Mouse (Mus musculus): ENCODE measurements around the gene Bean1. TPM values are rescaled to one million over a fixed set of nuclear protein-coding genes. Genes with fewer than 3 reads are reported as not detected.

Bean1 gene
- 1.0 and 1.4 TPM in 2 replicates for polyA plus RNA-seq (2015; fragmentation: Nextera tagmentation; extraction: Ambion mirVana)

GRCm38 (mm10) chr8:104170118-104171049 lies at the start of gene Bean1:
TSS of gene Bean1 (plus strand) at chr8:104170442.
- Histone ChIP-seq H3K4me1 (peaks cover 9% of the 10 kb centered on the region; the same call in 1 of the 2 replicates), H3K4me3 (peak within 1 kb of the TSS; percentile 62), H3K27ac (no peak within 1 kb of the TSS), H3K36me3 (no peaks in the 10 kb centered on the region), H3K9ac (peak within 1 kb of the TSS; percentile 80), H3K4me2 (peak within 1 kb of the TSS; percentile 96), H3K27me3 (peaks cover 53% of the 10 kb centered on the region), H3K9me3 (no peaks in the 10 kb centered on the region)
- WGBS: 2% methylated on average over 83 of the region's 87 CpGs
- ATAC-seq (ENCODE audit: insufficient number of reproducible peaks, insufficient read depth, low FRiP score, low TSS enrichment, low read depth): peak; percentile 69

GRCm38 (mm10) chr8:104121640-104122416 lies 48.4 kb upstream of the Bean1 start:
- H3K4me1 ChIP-seq: no peaks in the 10 kb centered on the region
- WGBS: 85% methylated on average over 12 of the region's 12 CpGs
- H3K4me3 ChIP-seq: no peak overlapping the region
- H3K4me2 ChIP-seq: no peak overlapping the region
- H3K9me3 ChIP-seq: no peaks in the 10 kb centered on the region
- H3K9ac ChIP-seq: no peak overlapping the region
- ATAC-seq (ENCODE audit: insufficient number of reproducible peaks, insufficient read depth, low FRiP score, low TSS enrichment, low read depth): no peak
- H3K27ac ChIP-seq: no peak overlapping the region
- H3K27me3 ChIP-seq: no peaks in the 10 kb centered on the region
- H3K36me3 ChIP-seq: no peaks in the 10 kb centered on the region

GRCm38 (mm10) chr8:104123080-104123657 lies 47.1 kb upstream of the Bean1 start:
- H3K9me3 ChIP-seq: no peaks in the 10 kb centered on the region
- no peaks in the 10 kb centered on the region for H3K36me3 ChIP-seq
- ATAC-seq (ENCODE audit: insufficient number of reproducible peaks, insufficient read depth, low FRiP score, low TSS enrichment, low read depth): no peak
- 94% methylated on average over 2 of the region's 2 CpGs for WGBS
- no peaks in the 10 kb centered on the region for H3K27me3 ChIP-seq
- no peak overlapping the region for H3K4me2 ChIP-seq
- no peak overlapping the region for H3K9ac ChIP-seq
- H3K4me3 ChIP-seq: no peak overlapping the region
- no peaks in the 10 kb centered on the region for H3K4me1 ChIP-seq
- H3K27ac ChIP-seq: no peak overlapping the region

- Histone ChIP-seq H3K4me2 (no peak overlapping the region), H3K27me3 (no peaks in the 10 kb centered on the region), H3K4me3 (no peak overlapping the region), H3K4me1 (no peaks in the 10 kb centered on the region), H3K9me3 (no peaks in the 10 kb centered on the region), H3K9ac (no peak overlapping the region), H3K36me3 (no peaks in the 10 kb centered on the region), H3K27ac (no peak overlapping the region)
- ATAC-seq (ENCODE audit: insufficient number of reproducible peaks, insufficient read depth, low FRiP score, low TSS enrichment, low read depth): no peak
- WGBS: 79% methylated on average over 5 of the region's 5 CpGs
Observed at GRCm38 (mm10) chr8:104124534-104124933, 45.7 kb upstream of the Bean1 start.

GRCm38 (mm10) chr8:104127160-104127883 lies 42.9 kb upstream of the Bean1 start:
- ATAC-seq (ENCODE audit: insufficient number of reproducible peaks, insufficient read depth, low FRiP score, low TSS enrichment, low read depth): no peak
- H3K4me1 ChIP-seq: no peaks in the 10 kb centered on the region

GRCm38 (mm10) chr8:104130916-104131315 lies 39.3 kb upstream of the Bean1 start:
- Histone ChIP-seq H3K27me3 (no peaks in the 10 kb centered on the region), H3K9me3 (no peaks in the 10 kb centered on the region), H3K4me3 (no peak overlapping the region), H3K4me2 (no peak overlapping the region), H3K27ac (no peak overlapping the region), H3K4me1 (no peaks in the 10 kb centered on the region), H3K36me3 (no peaks in the 10 kb centered on the region), H3K9ac (no peak overlapping the region)
- no peak for ATAC-seq (ENCODE audit: insufficient number of reproducible peaks, insufficient read depth, low FRiP score, low TSS enrichment, low read depth)
- WGBS: 90% methylated on average over 9 of the region's 9 CpGs

More at GRCm38 (mm10) chr8:104127160-104127883, 42.9 kb upstream of the Bean1 start:
- Histone ChIP-seq H3K27me3 (no peaks in the 10 kb centered on the region), H3K4me3 (no peak overlapping the region), H3K27ac (no peak overlapping the region), H3K36me3 (no peaks in the 10 kb centered on the region), H3K9ac (no peak overlapping the region), H3K9me3 (no peaks in the 10 kb centered on the region), H3K4me2 (no peak overlapping the region)
- WGBS: 71% methylated on average over 4 of the region's 4 CpGs

- no peaks in the 10 kb centered on the region for H3K9me3 ChIP-seq
- no peak overlapping the region for H3K4me3 ChIP-seq
- H3K4me1 ChIP-seq: no peaks in the 10 kb centered on the region
- H3K9ac ChIP-seq: no peak overlapping the region
- H3K27me3 ChIP-seq: no peaks in the 10 kb centered on the region
- no peak overlapping the region for H3K4me2 ChIP-seq
- WGBS: 68% methylated on average over 7 of the region's 7 CpGs
- no peak for ATAC-seq (ENCODE audit: insufficient number of reproducible peaks, insufficient read depth, low FRiP score, low TSS enrichment, low read depth)
- no peaks in the 10 kb centered on the region for H3K36me3 ChIP-seq
- H3K27ac ChIP-seq: no peak overlapping the region
Observed at GRCm38 (mm10) chr8:104131414-104131975, 38.7 kb upstream of the Bean1 start.

- Histone ChIP-seq H3K27ac (no peak overlapping the region), H3K36me3 (no peaks in the 10 kb centered on the region), H3K4me2 (no peak overlapping the region), H3K4me1 (no peaks in the 10 kb centered on the region), H3K9me3 (no peaks in the 10 kb centered on the region), H3K27me3 (no peaks in the 10 kb centered on the region), H3K4me3 (no peak overlapping the region), H3K9ac (no peak overlapping the region)
- ATAC-seq (ENCODE audit: insufficient number of reproducible peaks, insufficient read depth, low FRiP score, low TSS enrichment, low read depth): no peak
- 94% methylated on average over 8 of the region's 8 CpGs for WGBS
Observed at GRCm38 (mm10) chr8:104134521-104134920, 35.7 kb upstream of the Bean1 start.

- H3K4me2 ChIP-seq: no peak overlapping the region
- H3K36me3 ChIP-seq: no peaks in the 10 kb centered on the region
Observed at GRCm38 (mm10) chr8:104136277-104136676, 34.0 kb upstream of the Bean1 start.

GRCm38 (mm10) chr8:104137636-104138035 lies 32.6 kb upstream of the Bean1 start:
- no peaks in the 10 kb centered on the region for H3K27me3 ChIP-seq
- no peak overlapping the region for H3K9ac ChIP-seq
- no peaks in the 10 kb centered on the region for H3K4me1 ChIP-seq
- H3K36me3 ChIP-seq: no peaks in the 10 kb centered on the region
- H3K4me3 ChIP-seq: no peak overlapping the region
- WGBS: 78% methylated on average over 5 of the region's 5 CpGs
- H3K9me3 ChIP-seq: no peaks in the 10 kb centered on the region
- no peak for ATAC-seq (ENCODE audit: insufficient number of reproducible peaks, insufficient read depth, low FRiP score, low TSS enrichment, low read depth)
- H3K27ac ChIP-seq: no peak overlapping the region
- H3K4me2 ChIP-seq: no peak overlapping the region

More at GRCm38 (mm10) chr8:104136277-104136676, 34.0 kb upstream of the Bean1 start:
- Histone ChIP-seq H3K4me1 (no peaks in the 10 kb centered on the region), H3K4me3 (no peak overlapping the region), H3K9ac (no peak overlapping the region), H3K27me3 (no peaks in the 10 kb centered on the region), H3K9me3 (no peaks in the 10 kb centered on the region), H3K27ac (no peak overlapping the region)
- WGBS: 88% methylated on average over 3 of the region's 3 CpGs
- ATAC-seq (ENCODE audit: insufficient number of reproducible peaks, insufficient read depth, low FRiP score, low TSS enrichment, low read depth): no peak

GRCm38 (mm10) chr8:104140611-104141010 lies 29.6 kb upstream of the Bean1 start:
- Histone ChIP-seq H3K27ac (no peak overlapping the region), H3K9ac (no peak overlapping the region), H3K4me2 (no peak overlapping the region), H3K9me3 (no peaks in the 10 kb centered on the region), H3K4me3 (no peak overlapping the region), H3K27me3 (no peaks in the 10 kb centered on the region), H3K36me3 (no peaks in the 10 kb centered on the region), H3K4me1 (no peaks in the 10 kb centered on the region)
- WGBS: 86% methylated on average over 13 of the region's 13 CpGs
- no peak for ATAC-seq (ENCODE audit: insufficient number of reproducible peaks, insufficient read depth, low FRiP score, low TSS enrichment, low read depth)
